Mouse (Mus musculus) CH12.LX (cell line): Measurements from ENCODE around the gene Fkbp4. TPM values are rescaled to one million over a fixed set of nuclear protein-coding genes. Genes with fewer than 3 reads are reported as not detected.

ENCODE experiments used
- DNase-seq: peaks from one replicate; pipeline ENCODE4 v3.0.0-alpha.2; 2013; ENCODE audit errors: extremely low read depth
- H3K27ac ChIP-seq: 2 replicates; pipeline ENCODE4 v1.5.1; 2012; ENCODE audit warnings: low read depth, mild to moderate bottlenecking, control low read depth, moderate library complexity; ENCODE audit not compliant: insufficient read depth
- H3K27me3 ChIP-seq: replicated peaks from 2 replicates; pipeline ENCODE3; 2012; ENCODE audit warnings: inconsistent platforms
- H3K36me3 ChIP-seq, 2 experiments: replicated peaks in 1 of 2; 2 replicates each; pipeline versions ENCODE3 to v1.6.1; 2012; ENCODE audit warnings: inconsistent platforms in 1 of 2, low read length in 1 of 2, mild to moderate bottlenecking in 1 of 2, mixed read lengths in 1 of 2, moderate library complexity in 1 of 2; ENCODE audit not compliant: control insufficient read depth in 1 of 2, insufficient read depth in 1 of 2
- H3K4me1 ChIP-seq, 2 experiments: 2 replicates each; pipeline ENCODE4 v1.6.1; 2012; ENCODE audit warnings: inconsistent platforms in 1 of 2, moderate library complexity in 1 of 2; ENCODE audit not compliant: insufficient read depth in 2 of 2, control insufficient read depth in 1 of 2
- H3K4me2 ChIP-seq: 2 replicates; pipeline ENCODE4 v1.6.1; 2012; ENCODE audit warnings: low read depth, mild to moderate bottlenecking, control low read depth; ENCODE audit not compliant: poor library complexity, insufficient read depth, severe bottlenecking
- H3K4me3 ChIP-seq, 3 experiments: fragments of 150-350 bp in 1 of 3; sonication (generic) in 1 of 3; replicated peaks in 1 of 3; 2 replicates each; pipeline versions ENCODE3 to v1.5.1; 2011 to 2012; ENCODE audit warnings: low read depth in 2 of 3, low read length in 2 of 3, mild to moderate bottlenecking in 2 of 3, moderate library complexity in 2 of 3, control low read depth in 1 of 3, improper control_type of control experiment in 1 of 3, inconsistent platforms in 1 of 3, mixed read lengths in 1 of 3; ENCODE audit not compliant: poor library complexity in 1 of 3
- H3K79me2 ChIP-seq: replicated peaks from 2 replicates; pipeline ENCODE4 v1.6.1; 2012; ENCODE audit warnings: mild to moderate bottlenecking, moderate library complexity; ENCODE audit not compliant: control insufficient read depth, poor library complexity, insufficient read depth, severe bottlenecking; ENCODE audit errors: extremely low read depth
- H3K9ac ChIP-seq: 2 replicates; pipeline ENCODE4 v1.6.1; 2012; ENCODE audit warnings: low read depth, mild to moderate bottlenecking, control low read depth, moderate library complexity; ENCODE audit not compliant: insufficient read depth
- H3K9me3 ChIP-seq: replicated peaks from 2 replicates; pipeline ENCODE3; 2012; ENCODE audit warnings: low read length, inconsistent platforms, mixed read lengths
- BHLHE40 ChIP-seq: IDR thresholded peaks from 2 replicates; pipeline ENCODE4 v1.6.1; 2011; ENCODE audit warnings: mild to moderate bottlenecking, low read depth, low read length, improper control_type of control experiment
- CHD1 ChIP-seq: IDR thresholded peaks from 2 replicates; pipeline ENCODE4 v1.6.1; 2012; ENCODE audit warnings: low read depth, low read length, improper control_type of control experiment, inconsistent platforms
- CTCF ChIP-seq, 2 experiments: IDR thresholded peaks in 1 of 2; conservative IDR thresholded peaks in 1 of 2; 2 replicates each; pipeline ENCODE4 v1.5.1; 2011 to 2012; ENCODE audit warnings: low read depth in 2 of 2, low read length in 2 of 2, improper control_type of control experiment in 1 of 2, inconsistent platforms in 1 of 2, mild to moderate bottlenecking in 1 of 2, moderate library complexity in 1 of 2
- EP300 ChIP-seq: IDR thresholded peaks from 2 replicates; pipeline ENCODE4 v1.6.1; 2011; ENCODE audit warnings: low read length, improper control_type of control experiment
- ETS1 ChIP-seq: conservative IDR thresholded peaks from 2 replicates; pipeline ENCODE4 v1.6.1; 2012; ENCODE audit warnings: low read depth, mild to moderate bottlenecking, inconsistent platforms, low read length, improper control_type of control experiment, moderate library complexity
- IRF4 ChIP-seq: IDR thresholded peaks from 2 replicates; pipeline ENCODE4 v1.6.1; 2014; ENCODE audit warnings: low read depth, mild to moderate bottlenecking, inconsistent platforms, low read length, improper control_type of control experiment
- JUND ChIP-seq: conservative IDR thresholded peaks from 2 replicates; pipeline ENCODE4 v1.6.1; 2011; ENCODE audit warnings: low read depth, low read length, improper control_type of control experiment
- MAFK ChIP-seq: IDR thresholded peaks from 2 replicates; pipeline ENCODE4 v1.6.1; 2011; ENCODE audit warnings: low read length, improper control_type of control experiment; ENCODE audit not compliant: insufficient replicate concordance
- MAZ ChIP-seq: IDR thresholded peaks from 2 replicates; pipeline ENCODE4 v1.6.1; 2012; ENCODE audit warnings: low read depth, mild to moderate bottlenecking, inconsistent platforms, low read length, improper control_type of control experiment, moderate library complexity
- MEF2A ChIP-seq: IDR thresholded peaks from 2 replicates; pipeline ENCODE4 v1.6.1; 2014; ENCODE audit warnings: low read depth, mild to moderate bottlenecking, inconsistent platforms, low read length, improper control_type of control experiment, borderline replicate concordance
- MXI1 ChIP-seq: IDR thresholded peaks from 2 replicates; pipeline ENCODE4 v1.6.1; 2011; ENCODE audit warnings: mild to moderate bottlenecking, low read depth, low read length, improper control_type of control experiment
- MYC ChIP-seq: IDR thresholded peaks from 2 replicates; pipeline ENCODE4 v1.6.1; 2011; ENCODE audit warnings: low read depth, mild to moderate bottlenecking, improper control_type of control experiment, low read length
- NELFE ChIP-seq: IDR thresholded peaks from 2 replicates; pipeline ENCODE4 v1.6.1; 2011; ENCODE audit warnings: low read depth, low read length, improper control_type of control experiment
- NRF1 ChIP-seq: IDR thresholded peaks from 2 replicates; pipeline ENCODE4 v1.6.1; 2014; ENCODE audit warnings: low read depth, mild to moderate bottlenecking, inconsistent platforms, low read length, improper control_type of control experiment, moderate library complexity
- PAX5 ChIP-seq: IDR thresholded peaks from 2 replicates; pipeline ENCODE4 v1.6.1; 2012; ENCODE audit warnings: low read length, inconsistent platforms, mixed read lengths
- POLR2A ChIP-seq: IDR thresholded peaks from 2 replicates; pipeline ENCODE4 v1.6.1; 2011; ENCODE audit warnings: low read depth, mild to moderate bottlenecking, improper control_type of control experiment, low read length
- POLR2AphosphoS2 ChIP-seq: IDR thresholded peaks from 2 replicates; pipeline ENCODE4 v1.6.1; 2011; ENCODE audit warnings: low read depth, low read length, improper control_type of control experiment
- SMC3 ChIP-seq: IDR thresholded peaks from 2 replicates; pipeline ENCODE4 v1.6.1; 2011; ENCODE audit warnings: low read depth, low read length, improper control_type of control experiment
- TBP ChIP-seq: conservative IDR thresholded peaks from 2 replicates; pipeline ENCODE4 v1.6.1; 2011; ENCODE audit warnings: low read depth, low read length, improper control_type of control experiment
- TCF12 ChIP-seq: IDR thresholded peaks from 2 replicates; pipeline ENCODE4 v1.6.1; 2014; ENCODE audit warnings: low read depth, mild to moderate bottlenecking, inconsistent platforms, low read length, improper control_type of control experiment
- ZMIZ1 ChIP-seq: IDR thresholded peaks from 2 replicates; pipeline ENCODE4 v1.6.1; 2012; ENCODE audit warnings: low read depth, mild to moderate bottlenecking, inconsistent platforms, low read length, improper control_type of control experiment
- dilution Hi-C: fragments of 300-500 bp; cut with MboI; formaldehyde crosslinking; loops from 2 replicates; pipeline ENCODE4 v1.14.3; 2020; ENCODE audit warnings: low sequenced_read_pairs; ENCODE audit not compliant: extremely low pct_unique_long_range_greater_than_20kb, extremely low pct_ligation_motif_present
- in situ Hi-C: fragments of 300-500 bp; cut with MboI; formaldehyde crosslinking; loops from 3 replicates; pipeline ENCODE4 v1.14.3; 2019; ENCODE audit warnings: low sequenced_read_pairs, low pct_ligation_motif_present, low pct_unique_long_range_greater_than_20kb, mixed read lengths
- polyA plus RNA-seq: library from polyadenylated mRNA; unstranded; fragments of >175 nt; gene quantifications from 2 replicates; pipeline ENCODE4 v1.2.1, GENCODE M21; 2012; ENCODE audit warnings: low read depth; ENCODE audit not compliant: insufficient read length
- total RNA-seq, 2 experiments: library from RNA; depleted of rRNA; stranded (reverse); fragments of 300-350 nt in 1 of 2; fragments of >200 nt in 1 of 2; gene quantifications; 2 replicates each; pipeline ENCODE4 v1.2.3; 2012 to 2014

Gene Fkbp4
- total RNA-seq (2012; rRNA removed): 265 and 319 TPM in 2 replicates
- total RNA-seq (2014; rRNA removed): 190 and 198 TPM in 2 replicates
- polyA plus RNA-seq: 304 and 366 TPM in 2 replicates

DNA sequence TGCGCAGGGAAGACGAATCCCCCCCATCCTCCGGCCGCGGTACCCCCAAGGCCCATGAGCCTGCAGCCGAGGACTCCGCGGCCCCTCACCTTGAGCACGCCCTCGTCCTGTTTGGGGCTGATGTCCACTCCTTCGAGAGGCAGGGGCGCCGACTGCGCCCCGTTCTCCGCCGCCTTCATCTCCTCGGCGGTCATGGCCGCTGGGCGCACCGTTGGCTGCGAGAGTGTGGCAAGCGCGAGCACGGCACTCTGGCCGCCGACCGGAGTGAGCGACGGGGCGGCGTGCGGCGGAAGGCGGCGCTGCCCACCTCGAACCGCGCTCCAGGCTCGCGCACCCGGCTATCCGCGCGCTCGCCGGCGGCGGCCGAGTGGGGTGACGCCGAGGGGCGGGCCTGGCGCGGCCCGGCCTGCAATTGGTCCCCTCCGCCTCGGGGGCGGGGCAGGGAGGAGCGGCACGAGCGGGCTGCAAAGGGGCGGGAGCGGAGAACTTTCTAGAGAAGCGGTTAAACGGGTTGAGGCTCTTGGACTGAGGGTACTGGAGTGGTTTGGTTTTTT, at the start of gene Fkbp4:
Gene Fkbp4 (minus strand): TSS at position 361 of the 554 bp plus-strand sequence.
- TF ChIP-seq ETS1: no peak
- TF ChIP-seq EP300: no peak
- TF ChIP-seq TCF12: peak; percentile 81
- peak; percentile 90 for TF ChIP-seq BHLHE40
- 0 out of 2 replicates have a peak, but pooled peaks have one; percentile 26 for TF ChIP-seq TBP
- TF ChIP-seq PAX5: no peak
- no peak for TF ChIP-seq JUND
- TF ChIP-seq NRF1: peak; percentile 61
- TF ChIP-seq MAZ: 0 out of 2 replicates have a peak, but pooled peaks have one; percentile 37
- TF ChIP-seq MAFK: no peak
- TF ChIP-seq MEF2A: peak; percentile 60
- TF ChIP-seq CTCF (conservative IDR thresholded peaks at IDR 0.05 in 1 of 2, IDR thresholded peaks at IDR 0.05 in 1 of 2; ENCODE audit: low read depth in 2 of 2, low read length in 2 of 2): peak in 1 of 2 experiments; percentile 20; a peak in 1 of 4 replicates
- no peak for TF ChIP-seq POLR2AphosphoS2
- peak; percentile 75 for TF ChIP-seq MXI1
- no peak; the same call in 1 of the 2 replicates for TF ChIP-seq IRF4
- TF ChIP-seq SMC3: no peak
- TF ChIP-seq NELFE: peak; percentile 74
- TF ChIP-seq ZMIZ1: peak; percentile 78
- TF ChIP-seq CHD1: no peak
- TF ChIP-seq POLR2A: peak; percentile 79; the same call in 1 of the 2 replicates
- peak within 1 kb of the TSS; percentile 87 for H3K9ac ChIP-seq
- in situ Hi-C loops (no loop called here), dilution Hi-C loops (no loop called here)
- H3K9me3 ChIP-seq: no peaks in the 10 kb centered on the region
- peaks cover 30 to 38% of the 10 kb centered on the region in 2 experiments for H3K36me3 ChIP-seq
- H3K4me3 ChIP-seq: peak within 1 kb of the TSS; percentile 86 to 100 (median 99)
- peak; percentile 87 for DNase-seq
- H3K4me1 ChIP-seq: peaks cover 5 to 18% of the 10 kb centered on the region in 2 experiments; a peak in 3 of 4 replicates
- H3K27ac ChIP-seq: peak within 1 kb of the TSS; percentile 39
- H3K4me2 ChIP-seq: peak within 1 kb of the TSS; percentile 99
- H3K79me2 ChIP-seq: peaks cover 27% of the 10 kb centered on the region
- no peaks in the 10 kb centered on the region for H3K27me3 ChIP-seq

DNA sequence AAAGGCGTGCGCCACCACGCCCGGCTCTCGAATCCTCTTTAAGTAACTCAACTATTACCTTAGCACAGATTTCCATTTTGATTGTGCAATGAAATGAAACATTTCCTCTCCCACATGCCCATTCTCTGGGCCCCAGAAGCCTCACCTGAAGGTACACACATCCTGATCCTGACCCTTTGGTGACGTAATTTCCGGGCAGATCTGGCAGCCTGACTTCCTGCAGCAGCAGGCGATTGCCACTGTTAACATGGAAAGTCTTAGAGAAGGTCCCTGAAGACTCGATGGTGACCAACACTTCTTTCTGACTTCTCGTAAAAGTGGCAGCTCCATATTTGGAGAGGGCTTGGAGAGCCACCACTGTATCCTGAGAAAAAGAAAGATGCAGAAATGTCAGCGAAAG, 49.3 kb upstream of the Fkbp4 start:
- Histone ChIP-seq H3K4me1 (peaks cover 0 to 6% of the 10 kb centered on the region in 2 experiments; a peak in 1 of 4 replicates), H3K4me3 (no peak overlapping the region), H3K9ac (no peak overlapping the region), H3K9me3 (no peaks in the 10 kb centered on the region), H3K36me3 (no peaks in the 10 kb centered on the region), H3K27ac (no peak overlapping the region), H3K4me2 (no peak overlapping the region), H3K79me2 (no peaks in the 10 kb centered on the region), H3K27me3 (no peaks in the 10 kb centered on the region)
- dilution Hi-C loops: no loop called here
- in situ Hi-C loops: no loop called here
- DNase-seq: no peak
- TF ChIP-seq JUND: no peak
- no peak for TF ChIP-seq TBP
- no peak for TF ChIP-seq ZMIZ1
- no peak for TF ChIP-seq MYC
- TF ChIP-seq PAX5: no peak
- TF ChIP-seq NRF1: no peak
- TF ChIP-seq NELFE: no peak
